Mouse (Mus musculus): ENCODE measurements around the gene Olfr1283. TPM values are rescaled to one million over a fixed set of nuclear protein-coding genes. Genes with fewer than 3 reads are reported as not detected.
"Not testable (repeated sequence)": the region's sequence is repeated elsewhere in the genome, so short reads cannot be mapped to it uniquely, and the experiment has no call there.

The Olfr1283 gene
- polyA plus RNA-seq (2014; fragmentation: Nextera tagmentation; extraction: Ambion mirVana), result not detected in 2 replicates

DNA sequence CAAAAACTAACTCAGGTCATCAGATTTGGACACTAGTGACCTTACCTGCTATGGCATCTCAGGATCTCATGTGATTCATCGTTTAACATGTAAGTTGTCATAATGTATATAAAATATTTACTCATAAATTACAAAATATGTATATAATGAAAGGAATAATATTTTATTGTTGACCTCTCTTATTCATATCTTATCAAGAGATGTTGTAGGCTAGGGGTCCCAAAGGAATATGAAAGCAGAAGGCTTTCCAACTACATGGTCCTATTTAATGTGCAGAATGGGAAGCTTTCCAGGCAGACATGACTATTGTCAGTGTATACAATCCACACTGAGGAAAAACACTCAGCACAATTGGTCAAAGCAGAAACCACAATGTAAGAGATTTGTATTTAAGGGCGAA lies at the start of gene Olfr1283:
Olfr1283 (plus strand) TSS at position 301 of the 400 bp plus-strand sequence.
- no peaks in the 10 kb centered on the region for H3K27me3 ChIP-seq (ENCODE audit: control insufficient read depth, insufficient read depth, low read length)
- no peak within 1 kb of the TSS for H3K4me2 ChIP-seq (replicated peaks; ENCODE audit: low read depth, low read length)
- no peak within 1 kb of the TSS for H3K27ac ChIP-seq (ENCODE audit: low read depth, low read length)
- H3K36me3 ChIP-seq (ENCODE audit: control insufficient read depth, insufficient read depth, low read length), result no peaks in the 10 kb centered on the region
- no peak for DNase-seq (ENCODE audit: low spot score)
- no peak within 1 kb of the TSS for H3K9ac ChIP-seq (ENCODE audit: low read depth, low read length)
- no peaks in the 10 kb centered on the region for H3K4me1 ChIP-seq (replicated peaks; ENCODE audit: control insufficient read depth, insufficient read depth, low read length)
- ATAC-seq (ENCODE audit: low FRiP score), result no peak
- WGBS, result 69% methylated on average over 2 of the region's 2 CpGs
- no peaks in the 10 kb centered on the region for H3K9me3 ChIP-seq (ENCODE audit: control insufficient read depth, low read length)
- H3K4me3 ChIP-seq (ENCODE audit: low read depth, low read length), result no peak within 1 kb of the TSS

DNA sequence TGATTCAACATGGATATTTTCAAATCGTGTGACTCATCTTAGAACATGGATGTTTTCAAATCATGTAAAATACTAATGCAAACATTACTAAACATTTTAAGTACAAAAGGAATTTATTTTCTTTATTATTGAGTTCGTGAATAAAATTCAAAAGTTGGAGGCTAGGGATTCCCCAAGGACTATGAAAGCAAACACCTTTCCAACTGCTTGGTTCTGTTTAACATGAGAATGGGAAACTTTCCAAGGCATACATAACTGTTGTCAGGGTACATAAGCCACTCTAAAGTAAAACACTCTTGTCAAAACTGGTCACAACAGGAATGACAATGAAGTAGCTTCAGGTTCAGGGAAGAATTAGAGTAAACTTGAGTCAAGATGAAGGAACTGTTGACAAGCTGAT lies 40.4 kb upstream of the Olfr1283 start, which contains the start of gene Olfr1281:
Olfr1281 (plus strand) TSS at position 301 of the 400 bp plus-strand sequence.
- WGBS, result 83% methylated on average over 2 of the region's 2 CpGs

DNA sequence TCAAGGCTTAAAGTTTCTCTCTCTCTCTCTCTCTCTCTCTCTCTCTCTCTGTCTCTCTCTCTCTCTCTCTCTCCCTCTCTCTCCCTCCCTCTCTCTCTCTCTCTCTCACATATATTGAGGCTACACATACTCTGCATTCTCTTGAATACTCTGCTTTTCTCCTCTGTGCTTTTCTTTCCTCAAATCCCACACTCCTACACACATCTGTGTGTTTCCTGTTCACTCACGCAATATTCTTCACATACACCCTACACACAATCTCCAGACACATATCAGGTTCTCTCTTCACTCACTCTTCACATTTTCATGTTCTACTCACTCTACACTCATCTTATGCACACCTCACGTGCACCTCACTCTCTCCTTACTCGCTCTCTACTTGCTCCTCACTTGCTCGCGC lies 32.9 kb upstream of the Olfr1283 start:
- not testable (repeated sequence) for H3K4me1 ChIP-seq (replicated peaks; ENCODE audit: control insufficient read depth, insufficient read depth, low read length); ATAC-seq (ENCODE audit: low FRiP score); DNase-seq (ENCODE audit: low spot score); H3K4me3 ChIP-seq (ENCODE audit: low read depth, low read length); H3K36me3 ChIP-seq (ENCODE audit: control insufficient read depth, insufficient read depth, low read length); H3K9me3 ChIP-seq (ENCODE audit: control insufficient read depth, low read length); H3K9ac ChIP-seq (ENCODE audit: low read depth, low read length); H3K27ac ChIP-seq (ENCODE audit: low read depth, low read length); H3K4me2 ChIP-seq (replicated peaks; ENCODE audit: low read depth, low read length); H3K27me3 ChIP-seq (ENCODE audit: control insufficient read depth, insufficient read depth, low read length)
- 89% methylated on average over 5 of the region's 5 CpGs for WGBS

More for the DNA sequence above, 40.4 kb upstream of the Olfr1283 start, which contains the start of gene Olfr1281:
- Histone ChIP-seq H3K4me1 (replicated peaks; ENCODE audit: control insufficient read depth, insufficient read depth, low read length) (no peaks in the 10 kb centered on the region), H3K4me3 (ENCODE audit: low read depth, low read length) (no peak within 1 kb of the TSS), H3K9me3 (ENCODE audit: control insufficient read depth, low read length) (no peaks in the 10 kb centered on the region), H3K4me2 (replicated peaks; ENCODE audit: low read depth, low read length) (no peak within 1 kb of the TSS), H3K36me3 (ENCODE audit: control insufficient read depth, insufficient read depth, low read length) (no peaks in the 10 kb centered on the region), H3K27ac (ENCODE audit: low read depth, low read length) (no peak within 1 kb of the TSS), H3K27me3 (ENCODE audit: control insufficient read depth, insufficient read depth, low read length) (no peaks in the 10 kb centered on the region), H3K9ac (ENCODE audit: low read depth, low read length) (no peak within 1 kb of the TSS)
- no peak for DNase-seq (ENCODE audit: low spot score)
- no peak for ATAC-seq (ENCODE audit: low FRiP score)

DNA sequence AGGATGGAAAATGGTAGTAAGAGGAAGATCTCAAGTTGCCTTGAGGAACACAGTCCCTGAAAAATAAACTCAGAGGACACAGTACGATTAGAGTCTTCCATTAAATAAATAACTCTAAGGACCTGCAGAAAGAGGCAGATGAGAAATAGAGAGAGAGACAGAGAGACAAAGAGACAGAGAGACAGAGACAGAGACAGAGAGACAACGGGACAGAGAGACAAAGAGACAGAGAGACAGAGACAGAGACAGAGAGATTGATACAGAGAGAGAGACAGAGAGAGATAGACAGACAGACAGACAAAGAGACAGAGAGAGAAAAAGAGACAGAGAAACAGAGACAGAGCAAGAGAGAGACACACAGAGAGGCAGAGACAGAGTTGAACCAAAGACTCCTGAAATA lies 30.6 kb upstream of the Olfr1283 start, which contains the start of gene Olfr1282:
Olfr1282 (minus strand) TSS at position 101 of the 400 bp plus-strand sequence.
- Histone ChIP-seq H3K27ac (ENCODE audit: low read depth, low read length) (no peak within 1 kb of the TSS), H3K4me2 (replicated peaks; ENCODE audit: low read depth, low read length) (no peak within 1 kb of the TSS), H3K27me3 (ENCODE audit: control insufficient read depth, insufficient read depth, low read length) (no peaks in the 10 kb centered on the region), H3K4me3 (ENCODE audit: low read depth, low read length) (no peak within 1 kb of the TSS), H3K9me3 (ENCODE audit: control insufficient read depth, low read length) (no peaks in the 10 kb centered on the region), H3K36me3 (ENCODE audit: control insufficient read depth, insufficient read depth, low read length) (no peaks in the 10 kb centered on the region), H3K4me1 (replicated peaks; ENCODE audit: control insufficient read depth, insufficient read depth, low read length) (no peaks in the 10 kb centered on the region), H3K9ac (ENCODE audit: low read depth, low read length) (no peak within 1 kb of the TSS)
- WGBS, result 80% methylated on average over 2 of the region's 2 CpGs
- ATAC-seq (ENCODE audit: low FRiP score) (no peak), DNase-seq (ENCODE audit: low spot score) (no peak)

DNA sequence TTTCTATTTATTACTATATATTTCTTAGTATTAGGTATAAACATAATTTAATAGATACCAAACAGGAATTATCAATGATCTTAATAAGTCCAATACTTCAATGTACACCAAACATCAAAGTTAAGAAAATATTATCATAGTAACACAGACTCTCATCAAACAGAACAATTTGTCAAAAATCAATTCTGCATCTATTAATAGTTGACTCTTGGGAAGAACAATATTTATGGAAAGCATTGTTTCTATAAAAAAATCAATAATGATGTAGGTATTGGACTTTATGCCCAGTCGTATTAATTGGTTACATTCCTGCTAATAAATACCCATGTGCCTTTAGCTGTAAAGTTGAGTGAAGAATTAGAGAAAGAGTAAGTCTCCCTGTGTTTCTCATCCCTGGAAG lies 8.6 kb downstream of the Olfr1283 start, which contains the start of gene Olfr1284:
Olfr1284 (plus strand) TSS at position 301 of the 400 bp plus-strand sequence.
- WGBS, result 86% methylated on average over 1 of the region's 1 CpGs
- no peaks in the 10 kb centered on the region for H3K9me3 ChIP-seq (ENCODE audit: control insufficient read depth, low read length)
- no peaks in the 10 kb centered on the region for H3K4me1 ChIP-seq (replicated peaks; ENCODE audit: control insufficient read depth, insufficient read depth, low read length)
- no peak for ATAC-seq (ENCODE audit: low FRiP score)
- H3K4me2 ChIP-seq (replicated peaks; ENCODE audit: low read depth, low read length), result no peak within 1 kb of the TSS
- no peak for DNase-seq (ENCODE audit: low spot score)
- H3K27me3 ChIP-seq (ENCODE audit: control insufficient read depth, insufficient read depth, low read length), result no peaks in the 10 kb centered on the region
- H3K36me3 ChIP-seq (ENCODE audit: control insufficient read depth, insufficient read depth, low read length), result no peaks in the 10 kb centered on the region
- no peak within 1 kb of the TSS for H3K27ac ChIP-seq (ENCODE audit: low read depth, low read length)
- H3K9ac ChIP-seq (ENCODE audit: low read depth, low read length), result no peak within 1 kb of the TSS
- H3K4me3 ChIP-seq (ENCODE audit: low read depth, low read length), result no peak within 1 kb of the TSS

Other genes starting within 250 kb of the Olfr1283 start
- not detected in 2 replicates for gene Gm15130, start 213.9 kb upstream of the Olfr1283 start, polyA plus RNA-seq (2014; fragmentation: Nextera tagmentation; extraction: Ambion mirVana)
- gene 4930430A15Rik, start 137.2 kb upstream of the Olfr1283 start, polyA plus RNA-seq (2014; fragmentation: Nextera tagmentation; extraction: Ambion mirVana), result not detected in 2 replicates
- gene Olfr1275, start 131.5 kb upstream of the Olfr1283 start, polyA plus RNA-seq (2014; fragmentation: Nextera tagmentation; extraction: Ambion mirVana), result not detected in 2 replicates
- gene Olfr1276, start 112.3 kb upstream of the Olfr1283 start, polyA plus RNA-seq (2014; fragmentation: Nextera tagmentation; extraction: Ambion mirVana), result not detected in 2 replicates
- gene Olfr1277, start 92.7 kb upstream of the Olfr1283 start, polyA plus RNA-seq (2014; fragmentation: Nextera tagmentation; extraction: Ambion mirVana), result not detected in 2 replicates
- not detected in 2 replicates for gene Olfr1278, start 76.7 kb upstream of the Olfr1283 start, polyA plus RNA-seq (2014; fragmentation: Nextera tagmentation; extraction: Ambion mirVana)
- gene Olfr1279, start 66.2 kb upstream of the Olfr1283 start, polyA plus RNA-seq (2014; fragmentation: Nextera tagmentation; extraction: Ambion mirVana), result not detected in 2 replicates
- gene Olfr1280, start 52.8 kb upstream of the Olfr1283 start, polyA plus RNA-seq (2014; fragmentation: Nextera tagmentation; extraction: Ambion mirVana), result not detected in 2 replicates
- gene Olfr1281, start 40.3 kb upstream of the Olfr1283 start, polyA plus RNA-seq (2014; fragmentation: Nextera tagmentation; extraction: Ambion mirVana), result not detected in 2 replicates
- not detected in 2 replicates for gene Olfr1282, start 30.7 kb upstream of the Olfr1283 start, polyA plus RNA-seq (2014; fragmentation: Nextera tagmentation; extraction: Ambion mirVana)
- gene Olfr1284, start 8.7 kb downstream of the Olfr1283 start, polyA plus RNA-seq (2014; fragmentation: Nextera tagmentation; extraction: Ambion mirVana), result not detected in 2 replicates
- not detected in 2 replicates for gene Olfr1286, start 56.3 kb downstream of the Olfr1283 start, polyA plus RNA-seq (2014; fragmentation: Nextera tagmentation; extraction: Ambion mirVana)
- gene Olfr1287, start 82.4 kb downstream of the Olfr1283 start, polyA plus RNA-seq (2014; fragmentation: Nextera tagmentation; extraction: Ambion mirVana), result not detected in 2 replicates
- not detected in 2 replicates for gene Olfr1288, start 107.3 kb downstream of the Olfr1283 start, polyA plus RNA-seq (2014; fragmentation: Nextera tagmentation; extraction: Ambion mirVana)
- gene Olfr1289, start 114.0 kb downstream of the Olfr1283 start, polyA plus RNA-seq (2014; fragmentation: Nextera tagmentation; extraction: Ambion mirVana), result not detected in 2 replicates
- gene Olfr1290, start 127.0 kb downstream of the Olfr1283 start, polyA plus RNA-seq (2014; fragmentation: Nextera tagmentation; extraction: Ambion mirVana), result 0.08 TPM in 1 of 2 replicates, not detected in the other
- not detected in 2 replicates for gene Olfr1291-ps1, start 130.4 kb downstream of the Olfr1283 start, polyA plus RNA-seq (2014; fragmentation: Nextera tagmentation; extraction: Ambion mirVana)
- gene Olfr1293-ps, start 158.4 kb downstream of the Olfr1283 start, polyA plus RNA-seq (2014; fragmentation: Nextera tagmentation; extraction: Ambion mirVana), result not detected in 2 replicates
- gene Olfr1294, start 173.5 kb downstream of the Olfr1283 start, polyA plus RNA-seq (2014; fragmentation: Nextera tagmentation; extraction: Ambion mirVana), result not detected in 2 replicates
- not detected in 2 replicates for gene Olfr1295, start 202.9 kb downstream of the Olfr1283 start, polyA plus RNA-seq (2014; fragmentation: Nextera tagmentation; extraction: Ambion mirVana)

All from hindbrain, embryonic 11.5 days (tissue).